Mouse (Mus musculus): ENCODE results near the gene Hsdl2. TPM values are rescaled to one million over a fixed set of nuclear protein-coding genes. Genes with fewer than 3 reads are reported as not detected.
"Not testable (repeated sequence)": the region's sequence is repeated elsewhere in the genome, so short reads cannot be mapped to it uniquely, and the experiment has no call there.

The Hsdl2 gene
- total and polyA plus RNA-seq, 2 experiments from 2014 or later = 17.2 to 24.7 TPM

DNA sequence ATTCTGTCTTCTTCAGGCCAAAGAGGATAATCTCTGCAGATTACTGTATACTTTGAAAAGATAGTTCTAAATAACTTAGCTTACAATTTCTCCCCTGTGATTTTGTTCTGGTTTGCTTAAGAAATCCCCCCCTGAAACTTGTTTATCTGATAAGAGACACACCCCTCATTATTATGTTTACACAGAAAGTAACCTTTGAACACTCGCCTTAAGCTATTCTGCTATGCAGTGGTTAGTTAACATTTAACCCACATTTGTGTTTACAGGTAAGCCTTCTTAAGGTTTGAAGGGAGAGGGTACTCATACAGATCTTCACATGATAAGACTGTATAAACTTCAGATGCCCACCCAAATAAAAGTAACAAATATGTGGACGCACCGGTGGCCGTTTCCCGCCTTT is 28.5 kb upstream of the Hsdl2 start:
- WGBS = 88% methylated on average over 5 of the region's 5 CpGs
- H3K4me3 ChIP-seq (ENCODE audit: low read depth, low read length) = no peak overlapping the region

DNA sequence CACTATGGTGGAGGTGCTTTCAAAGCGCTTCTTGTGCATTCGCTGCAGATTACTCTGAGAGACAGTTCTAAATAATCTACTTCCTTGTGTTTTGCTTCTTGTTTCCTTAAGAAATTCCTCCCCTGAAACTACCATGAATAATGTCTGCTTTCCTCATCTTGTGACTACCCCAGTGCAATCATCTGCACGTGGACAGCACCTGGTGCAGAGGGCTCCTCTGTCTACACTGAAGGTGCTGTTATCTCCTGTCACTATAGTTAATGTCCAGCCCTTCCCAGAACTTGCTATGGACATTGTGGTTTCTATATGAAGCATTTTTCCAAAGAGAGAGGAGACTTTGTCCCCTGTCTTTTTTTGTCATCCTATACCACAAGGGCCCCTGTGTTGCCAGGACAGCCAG is 27.8 kb upstream of the Hsdl2 start:
- WGBS = 76% methylated on average over 3 of the region's 3 CpGs
- no peak for TF ChIP-seq CTCF (IDR thresholded peaks at IDR 0.05; ENCODE audit: low read depth)
- no peaks in the 10 kb centered on the region for H3K27me3 ChIP-seq (ENCODE audit: insufficient read depth, low read length)
- DNase-seq = no peak
- no peak overlapping the region for H3K27ac ChIP-seq (ENCODE audit: low read depth, low read length)
- H3K9me3 ChIP-seq (ENCODE audit: low read length) = no peaks in the 10 kb centered on the region
- no peak overlapping the region for H3K9ac ChIP-seq
- no peak for ATAC-seq
- no peaks in the 10 kb centered on the region for H3K4me1 ChIP-seq (ENCODE audit: insufficient read depth)
- H3K36me3 ChIP-seq (ENCODE audit: insufficient read depth) = no peaks in the 10 kb centered on the region
- H3K4me3 ChIP-seq (ENCODE audit: low read depth, low read length) = no peak overlapping the region
- no peak overlapping the region for H3K4me2 ChIP-seq (ENCODE audit: low read depth)

More for the DNA sequence above, 28.5 kb upstream of the Hsdl2 start:
- Histone ChIP-seq H3K4me1 (ENCODE audit: insufficient read depth) (no peaks in the 10 kb centered on the region), H3K36me3 (ENCODE audit: insufficient read depth) (no peaks in the 10 kb centered on the region), H3K27me3 (ENCODE audit: insufficient read depth, low read length) (no peaks in the 10 kb centered on the region), H3K4me2 (ENCODE audit: low read depth) (no peak overlapping the region), H3K9ac (no peak overlapping the region), H3K9me3 (ENCODE audit: low read length) (no peaks in the 10 kb centered on the region), H3K27ac (ENCODE audit: low read depth, low read length) (no peak overlapping the region)
- ATAC-seq (no peak), DNase-seq (no peak)
- no peak for TF ChIP-seq CTCF (IDR thresholded peaks at IDR 0.05; ENCODE audit: low read depth)

DNA sequence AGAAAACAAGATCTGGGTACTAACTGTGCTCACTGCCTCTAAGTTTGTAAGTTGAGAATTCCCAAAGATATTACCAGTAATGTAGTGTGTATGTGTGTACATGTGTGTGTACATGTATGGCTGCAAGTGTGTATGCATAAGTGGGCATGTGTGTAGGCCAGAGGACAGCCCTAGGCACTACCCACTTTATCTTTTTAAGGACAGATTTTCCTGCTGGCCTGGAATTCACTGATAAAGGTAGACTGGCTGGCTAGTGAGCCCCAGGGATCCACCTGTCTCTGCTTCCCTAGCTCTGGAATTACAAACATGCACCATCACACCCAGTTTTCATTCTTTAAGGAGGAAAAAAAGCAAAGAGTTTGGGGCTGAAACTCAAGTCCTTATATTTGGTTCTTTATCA is 26.2 kb upstream of the Hsdl2 start:
- Histone ChIP-seq H3K4me3 (ENCODE audit: low read depth, low read length) (no peak overlapping the region), H3K36me3 (ENCODE audit: insufficient read depth) (no peaks in the 10 kb centered on the region), H3K4me2 (ENCODE audit: low read depth) (no peak overlapping the region), H3K4me1 (ENCODE audit: insufficient read depth) (no peaks in the 10 kb centered on the region), H3K27ac (ENCODE audit: low read depth, low read length) (no peak overlapping the region), H3K27me3 (ENCODE audit: insufficient read depth, low read length) (no peaks in the 10 kb centered on the region), H3K9me3 (ENCODE audit: low read length) (no peaks in the 10 kb centered on the region), H3K9ac (no peak overlapping the region)
- DNase-seq (no peak), ATAC-seq (no peak)
- no peak for TF ChIP-seq CTCF (IDR thresholded peaks at IDR 0.05; ENCODE audit: low read depth)

DNA sequence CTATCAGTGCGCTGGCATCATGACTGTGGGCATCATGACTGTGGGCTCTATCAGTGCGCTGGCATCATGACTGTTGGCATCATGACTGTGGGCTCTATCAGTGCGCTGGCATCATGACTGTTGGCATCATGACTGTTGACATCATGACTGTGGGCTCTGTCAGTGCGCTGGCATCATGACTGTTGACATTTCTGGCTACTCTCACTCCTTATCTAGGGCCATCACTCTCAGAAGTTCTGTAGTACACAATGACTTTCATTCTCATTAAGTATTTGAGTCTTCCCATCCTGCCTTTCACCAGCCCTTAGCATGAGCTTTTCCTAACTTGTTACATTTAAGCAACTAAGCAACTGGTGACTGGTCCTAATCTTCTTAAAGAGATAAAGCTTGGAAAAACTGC is 24.0 kb upstream of the Hsdl2 start:
- not testable (repeated sequence) for H3K4me3 ChIP-seq (ENCODE audit: low read depth, low read length); ATAC-seq; H3K36me3 ChIP-seq (ENCODE audit: insufficient read depth); H3K4me2 ChIP-seq (ENCODE audit: low read depth); H3K9ac ChIP-seq; DNase-seq; H3K27ac ChIP-seq (ENCODE audit: low read depth, low read length); H3K27me3 ChIP-seq (ENCODE audit: insufficient read depth, low read length); H3K9me3 ChIP-seq (ENCODE audit: low read length); H3K4me1 ChIP-seq (ENCODE audit: insufficient read depth)
- WGBS = 93% methylated on average over 4 of the region's 4 CpGs

DNA sequence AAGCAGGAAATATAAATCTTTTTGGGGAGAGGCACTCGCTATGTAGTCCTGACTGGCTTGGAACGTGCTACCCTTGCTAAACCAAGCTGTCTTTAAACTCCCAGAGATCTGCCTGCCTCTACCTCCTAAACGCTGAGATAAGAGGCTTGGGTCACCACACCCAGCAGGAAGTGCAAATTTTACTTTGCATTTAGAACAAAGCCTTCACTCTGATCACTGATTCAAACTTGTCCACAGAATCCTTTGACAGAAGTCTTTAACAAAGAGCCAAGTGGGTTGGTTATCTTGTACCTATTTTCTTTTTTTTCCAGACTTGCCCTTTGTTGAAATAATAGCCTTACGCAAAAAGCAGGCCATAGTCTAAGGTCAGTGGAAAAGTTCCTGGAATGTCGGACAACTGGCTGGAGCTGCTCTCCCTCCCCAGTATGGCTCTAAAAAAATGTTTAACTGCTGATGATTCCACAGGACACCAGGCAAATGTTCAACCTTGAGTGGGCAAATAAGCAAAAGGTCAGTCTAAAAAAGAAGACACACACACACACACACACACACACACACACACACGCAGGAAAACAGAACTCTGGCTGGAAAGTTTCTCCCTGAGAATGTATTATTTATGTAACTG is 23.2 kb upstream of the Hsdl2 start:
- H3K4me2 ChIP-seq (ENCODE audit: low read depth) = no peak overlapping the region
- no peaks in the 10 kb centered on the region for H3K27me3 ChIP-seq (ENCODE audit: insufficient read depth, low read length)
- H3K4me1 ChIP-seq (ENCODE audit: insufficient read depth) = no peaks in the 10 kb centered on the region
- DNase-seq = no peak
- H3K36me3 ChIP-seq (ENCODE audit: insufficient read depth) = no peaks in the 10 kb centered on the region
- no peak for TF ChIP-seq CTCF (IDR thresholded peaks at IDR 0.05; ENCODE audit: low read depth)
- H3K4me3 ChIP-seq (ENCODE audit: low read depth, low read length) = no peak overlapping the region
- no peak overlapping the region for H3K27ac ChIP-seq (ENCODE audit: low read depth, low read length)
- WGBS = 75% methylated on average over 6 of the region's 6 CpGs
- ATAC-seq = no peak
- H3K9me3 ChIP-seq (ENCODE audit: low read length) = no peaks in the 10 kb centered on the region
- H3K9ac ChIP-seq = no peak overlapping the region

DNA sequence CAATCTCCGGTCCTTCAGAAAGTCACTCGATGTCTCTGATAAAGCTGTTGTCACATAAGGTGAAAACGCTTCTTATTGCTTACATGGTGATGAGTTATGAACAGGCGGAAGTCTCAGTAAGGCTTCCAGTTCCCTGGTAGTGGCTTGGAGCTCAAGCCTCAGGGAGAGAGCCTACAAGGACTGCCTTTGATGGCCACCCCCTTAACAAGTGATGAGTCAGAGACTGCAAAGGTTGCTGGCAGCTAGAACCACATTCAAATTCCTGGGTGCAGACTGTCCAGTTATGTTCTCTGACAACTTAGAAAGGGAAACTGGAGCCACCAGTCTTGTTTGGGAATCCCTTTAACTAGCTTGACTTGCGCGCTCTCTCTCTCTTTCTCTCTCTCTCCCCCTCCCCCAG is 21.2 kb upstream of the Hsdl2 start:
- H3K4me3 ChIP-seq (ENCODE audit: low read depth, low read length) = no peak overlapping the region
- no peak overlapping the region for H3K9ac ChIP-seq
- WGBS = 96% methylated on average over 6 of the region's 6 CpGs
- no peak for TF ChIP-seq CTCF (IDR thresholded peaks at IDR 0.05; ENCODE audit: low read depth)
- no peak for ATAC-seq
- H3K27ac ChIP-seq (ENCODE audit: low read depth, low read length) = no peak overlapping the region
- no peaks in the 10 kb centered on the region for H3K36me3 ChIP-seq (ENCODE audit: insufficient read depth)
- no peaks in the 10 kb centered on the region for H3K4me1 ChIP-seq (ENCODE audit: insufficient read depth)
- DNase-seq = no peak
- no peaks in the 10 kb centered on the region for H3K27me3 ChIP-seq (ENCODE audit: insufficient read depth, low read length)
- H3K9me3 ChIP-seq (ENCODE audit: low read length) = no peaks in the 10 kb centered on the region
- no peak overlapping the region for H3K4me2 ChIP-seq (ENCODE audit: low read depth)

DNA sequence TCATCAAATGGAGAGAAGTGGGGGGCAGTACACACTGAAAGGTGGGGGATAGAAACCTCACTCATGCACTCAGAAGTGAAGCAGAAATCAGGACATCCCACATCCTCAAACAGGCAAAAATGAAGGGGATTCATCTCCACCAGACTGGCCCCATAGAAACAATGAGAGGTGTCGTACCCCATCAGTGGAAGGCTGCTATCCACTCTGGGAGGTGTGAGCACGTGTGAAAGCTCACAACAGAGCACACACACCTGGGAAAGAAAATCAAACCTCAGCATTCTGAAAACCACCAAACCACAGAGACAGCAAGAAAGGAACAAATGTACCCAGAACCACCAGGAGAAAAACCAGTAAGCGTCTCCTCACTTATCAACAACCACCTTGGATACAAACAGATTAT is 17.2 kb upstream of the Hsdl2 start:
- Histone ChIP-seq H3K9me3 (ENCODE audit: low read length) (0 out of 2 replicates have a peak, but pooled peaks cover 3% of the 10 kb centered on the region), H3K4me1 (ENCODE audit: insufficient read depth) (no peaks in the 10 kb centered on the region), H3K4me3 (ENCODE audit: low read depth, low read length) (no peak overlapping the region), H3K9ac (no peak overlapping the region), H3K4me2 (ENCODE audit: low read depth) (no peak overlapping the region), H3K36me3 (ENCODE audit: insufficient read depth) (no peaks in the 10 kb centered on the region), H3K27me3 (ENCODE audit: insufficient read depth, low read length) (no peaks in the 10 kb centered on the region), H3K27ac (ENCODE audit: low read depth, low read length) (no peak overlapping the region)
- 79% methylated on average over 3 of the region's 3 CpGs for WGBS
- no peak for ATAC-seq
- DNase-seq = no peak
- no peak for TF ChIP-seq CTCF (IDR thresholded peaks at IDR 0.05; ENCODE audit: low read depth)
